Mouse (Mus musculus): ENCODE results near the gene Gm48551.

DNA sequence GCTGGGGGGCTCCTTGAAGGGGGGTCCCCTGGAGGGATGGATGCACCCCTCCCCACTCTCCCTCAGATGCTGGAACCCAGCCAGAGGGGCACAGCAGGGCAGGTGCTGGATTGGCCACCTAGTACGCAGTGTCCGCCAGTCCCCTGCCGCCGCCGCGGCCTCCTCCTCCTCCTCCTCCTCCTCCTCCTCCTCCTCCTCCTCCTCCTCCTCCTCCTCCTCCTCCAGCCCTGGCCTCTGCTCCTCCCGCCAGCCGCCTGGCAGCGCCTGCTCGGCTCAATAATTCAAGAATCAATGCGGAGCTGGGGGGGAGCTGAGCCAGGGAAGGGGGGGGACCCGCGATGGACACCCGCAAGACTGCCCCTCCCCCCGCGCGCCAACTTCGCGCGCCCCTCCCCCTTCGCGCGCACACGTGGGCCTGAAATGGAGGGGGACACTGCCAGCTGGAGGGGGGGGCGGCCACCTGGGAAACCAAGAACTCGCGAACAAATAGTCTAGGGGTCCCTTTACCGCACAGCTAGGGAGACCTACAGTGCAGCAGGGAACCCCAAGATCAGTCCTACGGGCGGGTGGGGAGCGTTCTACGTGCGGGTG, 41.9 kb downstream of the Gm48551 start:
- TF ChIP-seq CTCF (conservative IDR thresholded peaks at IDR 0.05; ENCODE audit: insufficient read depth, insufficient read length, low read depth, low read length) = no peak
- no peak for TF ChIP-seq POLR2A (IDR thresholded peaks at IDR 0.05; ENCODE audit: low read depth, low read length)
